Mouse (Mus musculus): ENCODE results near the gene Catip. TPM values are rescaled to one million over a fixed set of nuclear protein-coding genes. Genes with fewer than 3 reads are reported as not detected.

The Catip gene
- total RNA-seq, 2 experiments from 2014 or later, result 0.44 TPM; not detected in 1

DNA sequence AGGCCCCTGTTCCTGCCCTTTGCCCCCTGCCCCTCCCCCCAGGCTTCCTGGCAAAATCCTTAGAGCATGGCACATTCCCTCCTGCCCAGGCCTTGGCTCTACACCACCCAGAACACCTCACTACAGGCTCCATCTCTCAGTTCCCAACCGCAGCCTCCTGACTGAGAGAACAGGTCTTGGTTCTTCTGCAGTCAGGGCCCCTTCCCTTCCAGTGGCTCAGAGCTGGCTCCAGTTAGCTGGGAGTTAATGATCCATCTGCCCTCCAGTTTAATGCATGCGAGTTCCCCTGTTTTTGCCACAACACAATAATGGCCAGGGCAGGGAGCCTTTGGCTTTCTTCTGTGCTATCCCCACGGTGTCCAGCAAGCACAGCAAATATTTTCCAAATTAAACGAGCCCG is 18.7 kb upstream of the Catip start:
- DNase-seq, result no peak

- DNase-seq, result no peak
These were observed 17.6 kb upstream of the Catip start for GRCm38 (mm10) chr1:74344163-74344916.

DNA sequence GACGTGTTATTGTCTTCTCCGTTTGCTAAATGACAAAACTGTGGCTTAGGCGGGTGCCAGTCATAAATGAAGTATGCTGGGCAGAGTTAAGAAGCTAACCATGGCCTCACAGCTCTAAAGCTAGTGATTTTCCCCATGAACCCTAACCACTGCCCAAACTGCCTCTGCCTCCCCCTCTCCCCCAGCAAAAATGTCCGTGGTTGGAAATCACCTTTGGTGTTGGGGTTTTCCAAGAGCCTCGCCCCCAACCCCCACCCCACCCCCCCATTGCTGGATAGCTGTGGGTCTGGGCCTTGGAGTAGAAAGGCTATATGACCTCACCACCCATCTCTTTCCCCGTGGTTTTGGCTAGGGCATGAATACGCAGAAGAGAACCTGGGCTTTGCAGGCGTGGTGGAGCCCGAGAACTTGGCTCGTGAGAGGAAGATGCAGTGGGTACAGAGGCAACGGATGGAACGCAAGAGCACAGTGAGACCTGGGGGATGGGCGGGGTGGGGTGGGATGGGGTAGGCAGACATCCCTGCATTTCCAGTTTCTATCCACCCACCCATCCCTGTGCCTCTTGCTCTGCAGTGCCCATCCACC is 10.6 kb upstream of the Catip start:
- no peak for DNase-seq

GRCm38 (mm10) chr1:74352532-74353096 is 9.3 kb upstream of the Catip start:
- peak in 1 of 2 experiments; percentile 37 for DNase-seq

DNA sequence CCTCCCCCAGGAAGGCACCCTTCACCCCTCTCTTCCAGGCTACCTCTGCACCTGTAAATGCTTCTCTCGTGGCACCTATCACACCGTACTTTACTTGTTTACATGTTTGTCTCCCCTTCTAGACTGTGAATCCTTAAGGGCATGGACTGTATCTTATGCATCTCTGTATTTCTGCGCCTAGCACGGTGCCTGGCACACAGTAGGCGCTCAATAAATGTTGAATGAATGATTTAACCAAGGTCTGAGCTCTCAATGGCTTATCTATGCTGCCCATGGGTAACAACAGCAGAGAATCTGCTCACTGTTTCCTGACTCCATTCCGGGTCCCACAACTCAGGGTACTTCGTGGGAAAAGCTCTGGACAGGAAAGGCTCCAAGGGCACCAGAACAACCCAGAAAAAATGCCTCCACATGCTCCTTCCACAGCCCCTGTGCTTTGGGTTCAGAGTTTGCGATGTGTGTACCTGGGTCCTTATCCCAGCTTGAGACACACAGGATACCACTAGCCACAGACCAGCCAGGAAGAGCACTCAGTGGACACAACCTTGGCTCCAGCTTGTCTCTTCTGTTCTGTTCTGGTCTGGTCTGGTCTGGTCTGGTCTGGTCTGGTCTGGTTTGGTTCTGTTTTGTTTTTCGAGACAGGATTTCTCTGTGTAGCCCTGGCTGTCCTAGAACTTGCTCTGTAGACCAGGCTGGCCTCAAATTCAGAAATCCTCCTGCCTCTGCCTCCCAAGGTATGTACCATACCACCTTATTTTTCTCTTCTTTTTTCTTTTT is 8.3 kb upstream of the Catip start:
- DNase-seq, result no peak

DNA sequence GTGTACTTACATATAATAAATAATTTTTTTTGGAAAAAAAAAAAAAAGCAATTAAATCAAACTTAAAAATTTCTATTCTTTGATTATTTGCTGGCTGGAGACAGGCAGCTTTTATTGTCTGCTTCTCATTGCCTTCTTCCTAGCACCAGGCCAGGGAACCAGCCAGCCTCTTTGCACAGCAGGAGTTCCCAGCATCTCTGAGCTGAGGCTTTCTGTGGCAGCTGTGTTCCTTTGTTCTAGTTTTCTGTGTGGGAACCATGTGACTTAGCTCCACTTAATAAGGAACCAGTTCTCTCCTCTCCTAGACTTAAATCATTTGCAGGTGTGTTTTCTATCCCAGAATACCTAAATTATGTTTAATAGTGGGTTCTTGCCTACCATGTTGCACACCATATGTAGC is 4.4 kb upstream of the Catip start:
- DNase-seq, result no peak

- no peak for DNase-seq
These were observed 1.9 kb upstream of the Catip start for GRCm38 (mm10) chr1:74359952-74360517.

- no peak for DNase-seq
These were observed 669 bp downstream of the Catip start for GRCm38 (mm10) chr1:74362325-74363229.

GRCm38 (mm10) chr1:74363437-74363836 is 1.5 kb downstream of the Catip start:
- peak; percentile 52 to 55 for DNase-seq

DNA sequence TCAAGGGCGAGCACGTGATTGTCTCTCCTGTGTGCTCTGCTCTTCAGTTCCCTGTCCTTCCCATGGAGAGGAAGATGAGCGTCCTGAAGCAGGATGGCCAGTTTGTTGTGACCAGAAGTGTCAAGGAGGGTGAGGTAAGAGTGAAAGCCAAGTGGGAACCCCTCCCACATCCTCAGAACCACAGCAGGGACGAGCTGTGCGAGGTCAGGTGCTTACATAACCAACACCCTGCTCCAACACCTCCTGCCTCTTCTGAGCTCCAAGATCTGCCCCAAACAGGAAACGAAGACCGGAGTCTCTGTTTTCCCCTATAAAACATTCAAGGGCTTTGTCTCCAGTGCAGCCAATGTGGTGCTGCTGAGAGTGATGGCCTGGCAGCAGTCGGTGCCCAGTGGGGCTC is 2.4 kb downstream of the Catip start:
- DNase-seq, result no peak

- peak; percentile 74 to 88 for DNase-seq
These were observed 6.2 kb downstream of the Catip start for GRCm38 (mm10) chr1:74367886-74368645.

GRCm38 (mm10) chr1:74370040-74370439 is 8.1 kb downstream of the Catip start:
- no peak for DNase-seq

DNA sequence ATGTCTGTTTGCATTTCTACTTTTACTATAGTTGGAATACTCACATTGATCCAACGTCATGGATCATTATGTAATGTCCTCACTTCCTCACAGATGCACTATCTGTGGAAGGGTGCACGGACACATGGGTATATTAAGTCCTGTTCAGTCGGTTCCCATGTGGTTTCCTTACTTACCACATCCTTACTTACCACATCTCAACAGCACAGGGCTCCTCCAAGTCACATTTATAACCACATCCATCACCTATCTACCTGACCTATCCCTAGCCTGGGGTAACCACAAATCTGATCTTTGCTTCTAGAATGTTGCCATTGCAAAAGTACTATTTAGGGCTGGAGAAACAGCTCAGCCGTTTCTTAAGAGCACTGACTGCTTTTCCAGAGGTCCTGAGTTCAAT is 11.5 kb downstream of the Catip start:
- DNase-seq, result no peak

DNA sequence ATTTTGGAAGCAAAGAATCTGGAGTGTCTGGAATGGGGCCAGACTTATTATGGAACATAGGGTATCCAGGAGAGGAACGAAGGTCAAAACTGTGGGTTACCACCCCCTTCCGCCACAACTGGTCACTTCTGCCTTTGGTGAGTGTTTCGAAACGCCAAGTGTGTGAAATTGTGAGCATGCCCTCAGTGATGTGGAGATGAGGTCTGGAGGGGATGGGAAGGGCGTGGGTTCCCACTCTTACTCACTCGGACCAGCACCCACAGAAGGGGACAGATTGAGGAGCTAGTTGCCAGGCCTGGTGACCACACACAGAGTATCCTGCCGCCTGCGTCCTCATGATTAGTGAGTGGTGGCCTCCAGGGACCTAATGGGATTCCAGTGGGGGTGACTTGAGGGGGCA is 13.1 kb downstream of the Catip start, which contains the start of gene Slc11a1:
TSS of gene Slc11a1 (plus strand) at position 216 of the 400 bp plus-strand sequence.
- DNase-seq, result peak in 1 of 2 experiments; percentile 72

GRCm38 (mm10) chr1:74375561-74375960 is 13.7 kb downstream of the Catip start:
- DNase-seq, result no peak

DNA sequence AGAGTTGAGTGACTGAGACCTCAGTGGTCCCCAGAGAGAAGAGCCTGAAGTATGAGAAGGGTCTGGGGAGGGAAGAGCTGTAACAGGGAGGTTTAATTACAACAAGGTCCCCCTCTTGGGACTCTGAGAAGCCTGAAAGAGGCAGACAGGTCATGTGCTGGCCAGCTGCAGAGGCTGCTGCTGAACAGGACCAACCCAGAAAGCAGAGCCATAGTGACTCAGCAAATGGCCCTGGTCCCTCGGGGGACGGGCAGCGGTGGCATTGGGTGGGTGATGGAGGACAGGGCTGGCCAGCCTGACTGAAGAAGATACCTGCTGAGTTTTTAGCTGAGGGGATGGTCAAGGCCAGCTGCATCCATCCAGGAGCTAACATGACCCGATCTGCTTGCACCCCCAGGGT is 14.5 kb downstream of the Catip start:
- DNase-seq, result peak; percentile 64 to 79

- no peak for DNase-seq
These were observed 17.2 kb downstream of the Catip start for GRCm38 (mm10) chr1:74379058-74379504.

DNA sequence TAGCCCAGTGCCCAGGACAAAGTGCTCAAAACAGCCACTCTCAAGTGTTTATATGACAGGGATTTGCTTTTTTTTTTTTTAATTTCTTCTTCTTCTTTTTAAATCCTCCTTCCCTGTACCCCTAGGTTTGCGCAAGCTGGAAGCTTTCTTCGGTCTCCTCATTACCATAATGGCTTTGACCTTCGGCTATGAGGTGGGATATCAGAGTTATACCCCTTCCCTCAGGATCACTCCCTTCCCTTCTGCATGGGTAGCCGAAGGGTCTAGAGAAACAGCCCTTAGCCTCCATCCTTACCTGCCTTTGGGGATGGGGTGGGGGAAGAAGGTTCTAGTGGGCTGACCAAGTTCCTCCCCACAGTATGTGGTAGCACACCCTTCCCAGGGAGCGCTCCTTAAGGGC is 18.6 kb downstream of the Catip start:
- DNase-seq, result no peak

DNA sequence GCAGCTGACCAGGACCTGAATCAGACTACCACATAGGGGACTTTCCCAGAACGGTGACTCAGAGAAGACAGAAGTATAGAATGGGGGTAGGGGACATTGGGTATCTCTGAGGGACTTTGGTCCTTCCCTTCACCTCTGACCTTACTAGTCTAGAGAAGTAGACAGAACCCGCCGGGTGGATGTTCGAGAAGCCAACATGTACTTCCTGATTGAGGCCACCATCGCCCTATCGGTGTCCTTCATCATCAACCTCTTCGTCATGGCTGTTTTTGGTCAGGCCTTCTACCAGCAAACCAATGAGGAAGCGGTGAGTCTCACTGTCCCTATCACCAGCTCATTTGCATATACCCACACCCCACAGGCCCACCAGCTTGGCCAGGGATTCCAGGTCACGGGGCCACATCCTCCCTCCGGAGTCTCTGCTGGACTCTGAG is 19.7 kb downstream of the Catip start:
- no peak for DNase-seq

DNA sequence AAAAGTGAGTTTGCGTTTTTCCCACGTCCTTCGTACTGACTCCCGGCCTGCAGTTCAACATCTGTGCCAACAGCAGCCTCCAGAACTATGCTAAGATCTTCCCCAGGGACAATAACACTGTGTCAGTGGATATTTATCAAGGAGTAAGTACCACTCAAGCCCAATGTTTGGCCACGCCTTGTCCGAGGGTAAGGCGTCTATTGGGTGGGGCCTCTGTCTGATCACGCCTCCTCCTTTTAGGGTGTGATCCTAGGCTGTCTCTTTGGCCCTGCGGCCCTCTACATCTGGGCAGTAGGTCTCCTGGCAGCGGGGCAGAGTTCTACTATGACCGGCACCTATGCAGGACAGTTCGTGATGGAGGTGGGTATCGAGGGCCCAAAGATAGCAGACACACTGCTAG is 21.5 kb downstream of the Catip start:
- DNase-seq, result no peak

Data from heart, adult 18-20 months (tissue).